Mouse (Mus musculus): ENCODE data around the gene Klk7. TPM values are rescaled to one million over a fixed set of nuclear protein-coding genes. Genes with fewer than 3 reads are reported as not detected.

The Klk7 gene
- not detected in 2 replicates for polyA plus RNA-seq (2014; fragmentation: Nextera tagmentation; extraction: Ambion mirVana)

- WGBS = 64% methylated on average over 5 of the region's 5 CpGs
- Histone ChIP-seq H3K9ac (no peak within 1 kb of the TSS), H3K4me3 (replicated peaks; ENCODE audit: low read length) (no peak within 1 kb of the TSS), H3K36me3 (replicated peaks; ENCODE audit: control insufficient read depth, insufficient read depth) (no peaks in the 10 kb centered on the region), H3K27me3 (ENCODE audit: control insufficient read depth, insufficient read depth, low read length) (no peaks in the 10 kb centered on the region), H3K9me3 (ENCODE audit: control insufficient read depth, low read length) (no peaks in the 10 kb centered on the region), H3K4me1 (replicated peaks; ENCODE audit: control insufficient read depth, insufficient read depth, low read length) (no peaks in the 10 kb centered on the region), H3K27ac (no peak within 1 kb of the TSS), H3K4me2 (replicated peaks) (no peak within 1 kb of the TSS)
- no peak for DNase-seq (ENCODE audit: low spot score)
- ATAC-seq (ENCODE audit: low FRiP score) = no peak
Observed at GRCm38 (mm10) chr7:43810994-43811393, at the start of gene Klk7. TSS of gene Klk7 (plus strand) at chr7:43811294.

GRCm38 (mm10) chr7:43766484-43766883 lies 44.6 kb upstream of the Klk7 start:
- Histone ChIP-seq H3K9ac (no peak overlapping the region), H3K27ac (no peak overlapping the region), H3K36me3 (replicated peaks; ENCODE audit: control insufficient read depth, insufficient read depth) (no peaks in the 10 kb centered on the region), H3K4me2 (replicated peaks) (no peak overlapping the region), H3K4me3 (replicated peaks; ENCODE audit: low read length) (no peak overlapping the region), H3K4me1 (replicated peaks; ENCODE audit: control insufficient read depth, insufficient read depth, low read length) (no peaks in the 10 kb centered on the region), H3K27me3 (ENCODE audit: control insufficient read depth, insufficient read depth, low read length) (no peaks in the 10 kb centered on the region), H3K9me3 (ENCODE audit: control insufficient read depth, low read length) (no peaks in the 10 kb centered on the region)
- DNase-seq (ENCODE audit: low spot score) (no peak), ATAC-seq (ENCODE audit: low FRiP score) (no peak)
- WGBS = 45% methylated on average over 8 of the region's 8 CpGs

GRCm38 (mm10) chr7:43768597-43768996 lies 42.5 kb upstream of the Klk7 start, which contains the start of gene Klk12:
TSS of gene Klk12 (plus strand) at chr7:43768897.
- H3K9ac ChIP-seq = no peak within 1 kb of the TSS
- H3K4me2 ChIP-seq (replicated peaks) = no peak within 1 kb of the TSS
- H3K27me3 ChIP-seq (ENCODE audit: control insufficient read depth, insufficient read depth, low read length) = no peaks in the 10 kb centered on the region
- no peak for DNase-seq (ENCODE audit: low spot score)
- no peak within 1 kb of the TSS for H3K4me3 ChIP-seq (replicated peaks; ENCODE audit: low read length)
- no peak for ATAC-seq (ENCODE audit: low FRiP score)
- no peaks in the 10 kb centered on the region for H3K9me3 ChIP-seq (ENCODE audit: control insufficient read depth, low read length)
- 87% methylated on average over 4 of the region's 4 CpGs for WGBS
- H3K36me3 ChIP-seq (replicated peaks; ENCODE audit: control insufficient read depth, insufficient read depth) = no peaks in the 10 kb centered on the region
- H3K27ac ChIP-seq = no peak within 1 kb of the TSS
- H3K4me1 ChIP-seq (replicated peaks; ENCODE audit: control insufficient read depth, insufficient read depth, low read length) = no peaks in the 10 kb centered on the region

- ATAC-seq (ENCODE audit: low FRiP score) (no peak), DNase-seq (ENCODE audit: low spot score) (no peak)
- Histone ChIP-seq H3K27me3 (ENCODE audit: control insufficient read depth, insufficient read depth, low read length) (no peaks in the 10 kb centered on the region), H3K4me2 (replicated peaks) (no peak overlapping the region), H3K4me3 (replicated peaks; ENCODE audit: low read length) (no peak overlapping the region), H3K27ac (no peak overlapping the region), H3K36me3 (replicated peaks; ENCODE audit: control insufficient read depth, insufficient read depth) (no peaks in the 10 kb centered on the region), H3K4me1 (replicated peaks; ENCODE audit: control insufficient read depth, insufficient read depth, low read length) (no peaks in the 10 kb centered on the region), H3K9ac (no peak overlapping the region), H3K9me3 (ENCODE audit: control insufficient read depth, low read length) (no peaks in the 10 kb centered on the region)
- 91% methylated on average over 8 of the region's 8 CpGs for WGBS
Observed at GRCm38 (mm10) chr7:43769636-43770035, 41.5 kb upstream of the Klk7 start.

GRCm38 (mm10) chr7:43770701-43771100 lies 40.4 kb upstream of the Klk7 start:
- no peak for ATAC-seq (ENCODE audit: low FRiP score)
- Histone ChIP-seq H3K9me3 (ENCODE audit: control insufficient read depth, low read length) (no peaks in the 10 kb centered on the region), H3K4me2 (replicated peaks) (no peak overlapping the region), H3K4me1 (replicated peaks; ENCODE audit: control insufficient read depth, insufficient read depth, low read length) (no peaks in the 10 kb centered on the region), H3K9ac (no peak overlapping the region), H3K27me3 (ENCODE audit: control insufficient read depth, insufficient read depth, low read length) (no peaks in the 10 kb centered on the region), H3K4me3 (replicated peaks; ENCODE audit: low read length) (no peak overlapping the region), H3K27ac (no peak overlapping the region), H3K36me3 (replicated peaks; ENCODE audit: control insufficient read depth, insufficient read depth) (no peaks in the 10 kb centered on the region)
- WGBS = 95% methylated on average over 10 of the region's 10 CpGs
- no peak for DNase-seq (ENCODE audit: low spot score)

- 93% methylated on average over 6 of the region's 6 CpGs for WGBS
- Histone ChIP-seq H3K36me3 (replicated peaks; ENCODE audit: control insufficient read depth, insufficient read depth) (no peaks in the 10 kb centered on the region), H3K4me2 (replicated peaks) (no peak overlapping the region), H3K27ac (no peak overlapping the region), H3K4me1 (replicated peaks; ENCODE audit: control insufficient read depth, insufficient read depth, low read length) (no peaks in the 10 kb centered on the region), H3K4me3 (replicated peaks; ENCODE audit: low read length) (no peak overlapping the region), H3K9ac (no peak overlapping the region), H3K9me3 (ENCODE audit: control insufficient read depth, low read length) (no peaks in the 10 kb centered on the region), H3K27me3 (ENCODE audit: control insufficient read depth, insufficient read depth, low read length) (no peaks in the 10 kb centered on the region)
- no peak for DNase-seq (ENCODE audit: low spot score)
- no peak for ATAC-seq (ENCODE audit: low FRiP score)
Observed at GRCm38 (mm10) chr7:43771916-43772315, 39.2 kb upstream of the Klk7 start.

- WGBS = 79% methylated on average over 3 of the region's 3 CpGs
Observed at GRCm38 (mm10) chr7:43772901-43773300, 38.2 kb upstream of the Klk7 start.

GRCm38 (mm10) chr7:43774364-43774763 lies 36.7 kb upstream of the Klk7 start, which contains the start of gene Klk11:
TSS of gene Klk11 (plus strand) at chr7:43774604.
- Histone ChIP-seq H3K4me3 (replicated peaks; ENCODE audit: low read length) (no peak within 1 kb of the TSS), H3K4me1 (replicated peaks; ENCODE audit: control insufficient read depth, insufficient read depth, low read length) (no peaks in the 10 kb centered on the region), H3K9me3 (ENCODE audit: control insufficient read depth, low read length) (no peaks in the 10 kb centered on the region), H3K4me2 (replicated peaks) (no peak within 1 kb of the TSS), H3K27me3 (ENCODE audit: control insufficient read depth, insufficient read depth, low read length) (no peaks in the 10 kb centered on the region), H3K36me3 (replicated peaks; ENCODE audit: control insufficient read depth, insufficient read depth) (no peaks in the 10 kb centered on the region), H3K9ac (no peak within 1 kb of the TSS), H3K27ac (no peak within 1 kb of the TSS)
- DNase-seq (ENCODE audit: low spot score) (no peak), ATAC-seq (ENCODE audit: low FRiP score) (no peak)
- WGBS = 93% methylated on average over 5 of the region's 5 CpGs

More at GRCm38 (mm10) chr7:43772901-43773300, 38.2 kb upstream of the Klk7 start:
- ATAC-seq (ENCODE audit: low FRiP score) = no peak
- Histone ChIP-seq H3K4me1 (replicated peaks; ENCODE audit: control insufficient read depth, insufficient read depth, low read length) (no peaks in the 10 kb centered on the region), H3K27ac (no peak overlapping the region), H3K36me3 (replicated peaks; ENCODE audit: control insufficient read depth, insufficient read depth) (no peaks in the 10 kb centered on the region), H3K9ac (no peak overlapping the region), H3K4me2 (replicated peaks) (no peak overlapping the region), H3K27me3 (ENCODE audit: control insufficient read depth, insufficient read depth, low read length) (no peaks in the 10 kb centered on the region), H3K4me3 (replicated peaks; ENCODE audit: low read length) (no peak overlapping the region), H3K9me3 (ENCODE audit: control insufficient read depth, low read length) (no peaks in the 10 kb centered on the region)
- DNase-seq (ENCODE audit: low spot score) = no peak

GRCm38 (mm10) chr7:43774802-43775201 lies 36.3 kb upstream of the Klk7 start:
- no peak overlapping the region for H3K9ac ChIP-seq
- DNase-seq (ENCODE audit: low spot score) = no peak
- H3K4me1 ChIP-seq (replicated peaks; ENCODE audit: control insufficient read depth, insufficient read depth, low read length) = no peaks in the 10 kb centered on the region
- H3K27ac ChIP-seq = no peak overlapping the region
- H3K4me2 ChIP-seq (replicated peaks) = no peak overlapping the region
- H3K4me3 ChIP-seq (replicated peaks; ENCODE audit: low read length) = no peak overlapping the region
- no peaks in the 10 kb centered on the region for H3K27me3 ChIP-seq (ENCODE audit: control insufficient read depth, insufficient read depth, low read length)
- H3K36me3 ChIP-seq (replicated peaks; ENCODE audit: control insufficient read depth, insufficient read depth) = no peaks in the 10 kb centered on the region
- WGBS = 46% methylated on average over 6 of the region's 6 CpGs
- ATAC-seq (ENCODE audit: low FRiP score) = no peak
- H3K9me3 ChIP-seq (ENCODE audit: control insufficient read depth, low read length) = no peaks in the 10 kb centered on the region

Data from hindbrain, embryonic 14.5 days (tissue).